In genomic region chr16:36596671-36597410, GRCm38 (mm10) we compare ENCODE assay signal across 21 mouse cellular contexts. TPM values are rescaled to one million over a fixed set of nuclear protein-coding genes. Genes with fewer than 3 reads are reported as not detected.
"Had no signal": no experiment of that assay in that cellular context is flagged by ENCODE, and none has a peak within 500 bp of the region (broad histone marks: within the 10 kb centered on the region; RNA-seq: fewer than 3 reads in every experiment).

No protein-coding gene starts in this region.

- DNase-seq: layer of hippocampus, adult 9-11 months; layer of hippocampus, postnatal 36 days; liver, embryonic 13.5 days; lung, adult 2 months; lung, postnatal 14 days; lung, postnatal 4 days; midbrain, embryonic 14.5 days; thymus, adult 2 months; thymus, postnatal 14 days; thymus, postnatal 4 days had no signal

- H3K36me3 ChIP-seq: liver, embryonic 13.5 days had no signal

- H3K9me3 ChIP-seq: liver, embryonic 13.5 days had no signal

- H3K27me3 ChIP-seq: liver, embryonic 13.5 days had no signal

- H3K4me3 ChIP-seq: layer of hippocampus, adult 2 months; left cerebral cortex, adult 2 months; liver, embryonic 13.5 days had no signal

- ATAC-seq: inflammation-experienced regulatory T-cells, adult 6 months; intestine, embryonic 16.5 days had no signal

- H3K4me2 ChIP-seq: liver, embryonic 13.5 days; midbrain, embryonic 11.5 days had no signal

- H3K9ac ChIP-seq: liver, embryonic 13.5 days had no signal

- H3K4me1 ChIP-seq: liver, embryonic 13.5 days had no signal

- H3K27ac ChIP-seq: layer of hippocampus, adult 2 months; left cerebral cortex, adult 2 months; liver, embryonic 13.5 days had no signal

RNA-seq across cellular contexts. Expression of gene Casr, which starts 34.9 kb away (rescaled TPM):
- total RNA-seq: liver, adult 2 months; megakaryocyte progenitor cell, adult 5-6 weeks; megakaryocyte-erythroid progenitor cell, adult 5-6 weeks had no signal
- polyA plus RNA-seq: inflammation-experienced regulatory T-cells, adult 6 months; intestine, embryonic 16.5 days; liver, adult 2 months; liver, embryonic 13.5 days; liver, embryonic 16.5 days; neural tube, embryonic 11.5 days; neural tube, embryonic 14.5 days had no signal
